In the genomic region with DNA sequence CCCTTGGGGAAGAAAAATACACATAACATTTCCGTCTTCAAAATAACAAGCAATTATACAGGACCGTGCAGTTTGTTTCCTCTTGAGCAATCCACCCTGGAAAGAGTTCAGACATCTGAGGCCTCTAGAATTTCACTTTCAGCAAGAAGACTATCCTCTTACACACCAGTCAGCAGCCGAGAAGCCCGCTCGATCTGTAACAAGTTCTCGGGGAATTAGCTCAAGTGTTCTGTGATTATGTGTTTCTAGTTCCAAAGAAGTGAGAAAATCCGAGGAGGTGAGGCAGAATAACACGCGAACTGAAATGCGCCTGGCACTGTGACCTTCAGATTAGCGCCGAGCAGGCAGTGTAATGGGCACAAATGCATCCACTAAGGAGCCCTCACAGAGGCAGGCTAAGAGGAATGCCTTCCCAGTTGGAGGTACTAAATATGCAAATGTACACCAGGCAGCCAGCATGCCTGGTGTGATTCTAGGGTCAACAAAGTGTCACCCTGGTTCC, we compare ENCODE assay signal across 8 mouse cellular contexts.
A peak's percentile ranks its signal among the peaks of the same experiment; 100 is the strongest.
DNase-seq lines count a peak whose midpoint lies in the region; ATAC-seq and TF ChIP-seq lines count a peak whose summit lies in the region.

No protein-coding gene starts in this region.

- peaks cover 35% of the 10 kb centered on the region for H3K4me1 ChIP-seq in kidney, adult 2 months (ENCODE audit: control insufficient read depth, insufficient read depth, low read length)

- peak overlapping the region; percentile 1 for H3ac ChIP-seq in C2C12 (ENCODE audit: control insufficient read depth, insufficient read length, low read depth)

- H3K79me3 ChIP-seq in C2C12 (ENCODE audit: low read depth), result peaks cover 19% of the 10 kb centered on the region

- TF ChIP-seq CTCF in C2C12 (IDR thresholded peaks at IDR 0.05; ENCODE audit: control insufficient read depth, insufficient read depth, insufficient read length), result no peak
- no peak for TF ChIP-seq CTCF in brain, embryonic 14.5 days (IDR thresholded peaks at IDR 0.05; ENCODE audit: borderline replicate concordance, extremely low read depth, insufficient read depth, insufficient read length)
- no peak for TF ChIP-seq CTCF in kidney, adult 2 months (conservative IDR thresholded peaks at IDR 0.05; ENCODE audit: insufficient read depth, insufficient read length, low read depth, low read length)

- peaks cover 5% of the 10 kb centered on the region for H3K36me3 ChIP-seq in C2C12 (ENCODE audit: control insufficient read depth, insufficient read depth)
- H3K36me3 ChIP-seq in kidney, adult 2 months (ENCODE audit: control insufficient read depth, insufficient read depth, low read length), result no peaks in the 10 kb centered on the region

- ATAC-seq in megakaryocyte progenitor cell, adult 5-6 weeks (replicated peaks; ENCODE audit: poor library complexity), result peak; percentile 12; the same call in 1 of the 2 replicates

- no peaks in the 10 kb centered on the region for H3K27me3 ChIP-seq in C2C12 (ENCODE audit: control insufficient read depth, insufficient read depth, insufficient read length)
- H3K27me3 ChIP-seq in kidney, adult 2 months (replicated peaks; ENCODE audit: control insufficient read depth, insufficient read depth, low read length), result no peaks in the 10 kb centered on the region

- peak; percentile 61 for DNase-seq in brain, embryonic 14.5 days (ENCODE audit: low read depth)
- peak; percentile 98 for DNase-seq in heart, adult 11 months
- peak; percentile 71 for DNase-seq in kidney, adult 2 months
- DNase-seq in left cerebral cortex, adult 18-20 months (ENCODE audit: low spot score in 2 of 2), result no peak
- no peak for DNase-seq in cerebellum, postnatal 10 days
- DNase-seq in liver, result no peak

- H3K4me3 ChIP-seq in C2C12 (ENCODE audit: insufficient read depth, poor library complexity, severe bottlenecking), result no peak overlapping the region
- no peak overlapping the region for H3K4me3 ChIP-seq in kidney, adult 2 months (ENCODE audit: insufficient read depth, low read depth, low read length)

- TF ChIP-seq POLR2A in brain, embryonic 14.5 days (IDR thresholded peaks at IDR 0.05; ENCODE audit: borderline replicate concordance, extremely low read depth, insufficient read depth, insufficient read length, poor library complexity, severe bottlenecking), result no peak
- TF ChIP-seq POLR2A in kidney, adult 2 months (IDR thresholded peaks at IDR 0.05; ENCODE audit: low read depth, low read length), result no peak

- WGBS in kidney, adult 2 months, result 21% methylated on average over 12 of the region's 12 CpGs

- H3K27ac ChIP-seq in kidney, adult 2 months (ENCODE audit: insufficient read depth, low read depth, low read length), result peak overlapping the region; percentile 94

- H3K79me2 ChIP-seq in C2C12 (ENCODE audit: control insufficient read depth, insufficient read depth), result peaks cover 74% of the 10 kb centered on the region

TF ChIP-seq in C2C12, 6 proteins besides CTCF, POLR2A, EP300 and RAD21:
- TF ChIP-seq USF1 (IDR thresholded peaks at IDR 0.05; ENCODE audit: low read depth), result no peak
- TF ChIP-seq CEBPB (IDR thresholded peaks at IDR 0.05; ENCODE audit: low read depth), result peak; percentile 96
TF ChIP-seq in C2C12: peak in this region for 1.

Comparison
In these comparisons a context has a peak if more than half of its experiments do, and no peak if none do; other contexts are left out.
1. DNase-seq: peak in brain, embryonic 14.5 days (single experiment), heart, adult 11 months (single experiment) and kidney, adult 2 months (single experiment); none in left cerebral cortex, adult 18-20 months (0 of 2), cerebellum, postnatal 10 days (0 of 2) and liver (single experiment).